Mouse (Mus musculus): ENCODE measurements around the gene Slc30a3. TPM values are rescaled to one million over a fixed set of nuclear protein-coding genes. Genes with fewer than 3 reads are reported as not detected.

Slc30a3 gene
- polyA plus RNA-seq, 1 experiment from 2014 or later, result 0.72 TPM

GRCm38 (mm10) chr5:31138241-31138967, 30.4 kb upstream of the Slc30a3 start, which contains the start of gene Ucn:
Gene Ucn (minus strand): TSS chr5:31138829.
- no peak within 1 kb of the TSS for H3K4me2 ChIP-seq (ENCODE audit: low read depth, low read length)
- 3% methylated on average over 47 of the region's 52 CpGs for WGBS (ENCODE audit: insufficient replicate concordance)
- no peaks in the 10 kb centered on the region for H3K9me3 ChIP-seq (ENCODE audit: low read length)
- no peak within 1 kb of the TSS for H3K9ac ChIP-seq (replicated peaks)
- H3K4me3 ChIP-seq (ENCODE audit: low read depth, low read length), result no peak within 1 kb of the TSS
- H3K36me3 ChIP-seq (replicated peaks; ENCODE audit: insufficient read depth, low read length), result no peaks in the 10 kb centered on the region
- peaks cover 54% of the 10 kb centered on the region for H3K27me3 ChIP-seq (ENCODE audit: insufficient read depth, low read length)
- no peak for ATAC-seq
- 0 out of 2 replicates have a peak, but pooled peaks cover 4% of the 10 kb centered on the region for H3K4me1 ChIP-seq (ENCODE audit: insufficient read depth)
- H3K27ac ChIP-seq (ENCODE audit: low read depth), result no peak within 1 kb of the TSS
- DNase-seq, result no peak
- TF ChIP-seq CTCF (IDR thresholded peaks at IDR 0.05; ENCODE audit: low read depth), result no peak
- no peak for TF ChIP-seq EP300 (IDR thresholded peaks at IDR 0.05; ENCODE audit: low read depth)

- TF ChIP-seq EP300 (IDR thresholded peaks at IDR 0.05; ENCODE audit: low read depth) (no peak), CTCF (IDR thresholded peaks at IDR 0.05; ENCODE audit: low read depth) (no peak)
- Histone ChIP-seq H3K36me3 (replicated peaks; ENCODE audit: insufficient read depth, low read length) (no peaks in the 10 kb centered on the region), H3K4me1 (ENCODE audit: insufficient read depth) (0 out of 2 replicates have a peak, but pooled peaks cover 4% of the 10 kb centered on the region), H3K4me3 (ENCODE audit: low read depth, low read length) (no peak overlapping the region), H3K9me3 (ENCODE audit: low read length) (no peaks in the 10 kb centered on the region), H3K27ac (ENCODE audit: low read depth) (no peak overlapping the region), H3K4me2 (ENCODE audit: low read depth, low read length) (no peak overlapping the region), H3K9ac (replicated peaks) (no peak overlapping the region), H3K27me3 (ENCODE audit: insufficient read depth, low read length) (peaks cover 54% of the 10 kb centered on the region)
- no peak for DNase-seq
- no peak for ATAC-seq
- 4% methylated on average over 13 of the region's 13 CpGs for WGBS (ENCODE audit: insufficient replicate concordance)
Measured at GRCm38 (mm10) chr5:31137658-31138057, 29.6 kb upstream of the Slc30a3 start.

GRCm38 (mm10) chr5:31136730-31137424, 28.8 kb upstream of the Slc30a3 start:
- no peak for DNase-seq
- no peak for ATAC-seq
- H3K9me3 ChIP-seq (ENCODE audit: low read length), result no peaks in the 10 kb centered on the region
- H3K27me3 ChIP-seq (ENCODE audit: insufficient read depth, low read length), result peaks cover 54% of the 10 kb centered on the region
- H3K9ac ChIP-seq (replicated peaks), result no peak overlapping the region
- 4% methylated on average over 33 of the region's 33 CpGs for WGBS (ENCODE audit: insufficient replicate concordance)
- no peak overlapping the region for H3K4me3 ChIP-seq (ENCODE audit: low read depth, low read length)
- H3K36me3 ChIP-seq (replicated peaks; ENCODE audit: insufficient read depth, low read length), result no peaks in the 10 kb centered on the region
- TF ChIP-seq CTCF (IDR thresholded peaks at IDR 0.05; ENCODE audit: low read depth) (no peak), EP300 (IDR thresholded peaks at IDR 0.05; ENCODE audit: low read depth) (no peak)
- no peak overlapping the region for H3K4me2 ChIP-seq (ENCODE audit: low read depth, low read length)
- H3K27ac ChIP-seq (ENCODE audit: low read depth), result no peak overlapping the region
- 0 out of 2 replicates have a peak, but pooled peaks cover 4% of the 10 kb centered on the region for H3K4me1 ChIP-seq (ENCODE audit: insufficient read depth)

GRCm38 (mm10) chr5:31126050-31126449, 18.0 kb upstream of the Slc30a3 start:
- H3K9me3 ChIP-seq (ENCODE audit: low read length), result no peaks in the 10 kb centered on the region
- ATAC-seq (no peak), DNase-seq (no peak)
- H3K36me3 ChIP-seq (replicated peaks; ENCODE audit: insufficient read depth, low read length), result no peaks in the 10 kb centered on the region
- H3K27me3 ChIP-seq (ENCODE audit: insufficient read depth, low read length), result no peaks in the 10 kb centered on the region
- H3K4me2 ChIP-seq (ENCODE audit: low read depth, low read length), result no peak overlapping the region
- 27% methylated on average over 5 of the region's 5 CpGs for WGBS (ENCODE audit: insufficient replicate concordance)
- no peak overlapping the region for H3K4me3 ChIP-seq (ENCODE audit: low read depth, low read length)
- H3K27ac ChIP-seq (ENCODE audit: low read depth), result no peak overlapping the region
- no peaks in the 10 kb centered on the region for H3K4me1 ChIP-seq (ENCODE audit: insufficient read depth)
- no peak for TF ChIP-seq EP300 (IDR thresholded peaks at IDR 0.05; ENCODE audit: low read depth)
- TF ChIP-seq CTCF (IDR thresholded peaks at IDR 0.05; ENCODE audit: low read depth), result no peak
- no peak overlapping the region for H3K9ac ChIP-seq (replicated peaks)

GRCm38 (mm10) chr5:31123481-31123880, 15.4 kb upstream of the Slc30a3 start:
- no peaks in the 10 kb centered on the region for H3K36me3 ChIP-seq (replicated peaks; ENCODE audit: insufficient read depth, low read length)
- WGBS (ENCODE audit: insufficient replicate concordance), result 55% methylated on average over 2 of the region's 2 CpGs
- H3K27me3 ChIP-seq (ENCODE audit: insufficient read depth, low read length), result no peaks in the 10 kb centered on the region
- H3K4me1 ChIP-seq (ENCODE audit: insufficient read depth), result no peaks in the 10 kb centered on the region
- H3K4me2 ChIP-seq (ENCODE audit: low read depth, low read length), result no peak overlapping the region
- no peak overlapping the region for H3K4me3 ChIP-seq (ENCODE audit: low read depth, low read length)
- DNase-seq (no peak), ATAC-seq (no peak)
- TF ChIP-seq EP300 (IDR thresholded peaks at IDR 0.05; ENCODE audit: low read depth), result no peak
- TF ChIP-seq CTCF (IDR thresholded peaks at IDR 0.05; ENCODE audit: low read depth), result no peak
- no peak overlapping the region for H3K9ac ChIP-seq (replicated peaks)
- H3K9me3 ChIP-seq (ENCODE audit: low read length), result no peaks in the 10 kb centered on the region
- H3K27ac ChIP-seq (ENCODE audit: low read depth), result no peak overlapping the region

- ATAC-seq, result no peak
- TF ChIP-seq EP300 (IDR thresholded peaks at IDR 0.05; ENCODE audit: low read depth), result no peak
- no peak for TF ChIP-seq CTCF (IDR thresholded peaks at IDR 0.05; ENCODE audit: low read depth)
- Histone ChIP-seq H3K36me3 (replicated peaks; ENCODE audit: insufficient read depth, low read length) (no peaks in the 10 kb centered on the region), H3K4me1 (ENCODE audit: insufficient read depth) (no peaks in the 10 kb centered on the region), H3K4me3 (ENCODE audit: low read depth, low read length) (no peak overlapping the region), H3K4me2 (ENCODE audit: low read depth, low read length) (no peak overlapping the region), H3K9ac (replicated peaks) (no peak overlapping the region), H3K27ac (ENCODE audit: low read depth) (no peak overlapping the region), H3K9me3 (ENCODE audit: low read length) (no peaks in the 10 kb centered on the region), H3K27me3 (ENCODE audit: insufficient read depth, low read length) (0 out of 2 replicates have a peak, but pooled peaks cover 4% of the 10 kb centered on the region)
- WGBS (ENCODE audit: insufficient replicate concordance), result 48% methylated on average over 8 of the region's 8 CpGs
- DNase-seq, result no peak
Measured at GRCm38 (mm10) chr5:31121111-31121510, 13.1 kb upstream of the Slc30a3 start.
